Mouse (Mus musculus): ENCODE measurements at regions not wholly inside any gene's neighbourhood (a gene's known extent, or its start where the extent isn't known, plus 50 kb on each side); places are given as distances from the start of the nearest gene placed in this dataset.

DNA sequence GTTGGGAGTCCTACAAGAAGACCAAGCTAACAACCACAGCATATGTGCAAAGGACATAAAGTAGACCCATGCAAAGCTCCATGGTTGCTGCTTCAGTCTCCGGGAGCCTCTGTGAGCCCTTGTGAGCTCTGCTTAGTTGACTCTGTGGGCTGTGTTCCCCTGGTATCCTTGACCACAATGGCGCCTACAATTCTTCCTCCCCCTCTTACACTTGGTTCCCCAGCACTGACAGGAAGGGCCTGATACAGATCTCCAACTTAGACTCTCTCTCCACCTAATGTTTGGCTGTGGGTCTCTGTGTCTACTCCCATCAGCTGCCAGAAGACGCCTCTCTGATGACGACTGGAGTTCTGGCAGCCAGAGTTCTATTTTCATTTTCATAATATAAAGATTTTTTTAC lies 88.9 kb upstream of the Itprid2 start:
- TF ChIP-seq POLR2A (IDR thresholded peaks at IDR 0.05; ENCODE audit: borderline replicate concordance, insufficient read depth, low read length), result no peak
- TF ChIP-seq CTCF (IDR thresholded peaks at IDR 0.05; ENCODE audit: borderline replicate concordance, insufficient read depth, low read depth, low read length), result no peak
